Mouse (Mus musculus) layer of hippocampus, adult 2 months (tissue): ENCODE measurements around the gene Bach2. TPM values are rescaled to one million over a fixed set of nuclear protein-coding genes. Genes with fewer than 3 reads are reported as not detected.

ENCODE experiments used
- DNase-seq, 2 experiments: peaks; one replicate each; pipeline ENCODE4 v3.0.0; 2022; ENCODE audit warnings: low spot score in 2 of 2
- H3K27ac ChIP-seq: fragments of 200-600 bp; 2 replicates; pipeline ENCODE4 v1.8.1; 2022
- H3K4me3 ChIP-seq: fragments of 200-600 bp; 2 replicates; pipeline ENCODE4 v1.8.1; 2022; ENCODE audit warnings: mild to moderate bottlenecking
- CTCF ChIP-seq: fragments of 200-600 bp; conservative IDR thresholded peaks from 2 replicates; pipeline ENCODE4 v1.8.1; 2022; ENCODE audit warnings: antibody characterized with exemption, mild to moderate bottlenecking, moderate library complexity
- total RNA-seq, 2 experiments: library from RNA; stranded (reverse); gene quantifications; 2 replicates each; pipeline ENCODE4 v1.2.3; 2021

Gene Bach2
- total RNA-seq, 2 experiments from 2014 or later = 11.1 to 15.6 TPM

DNA sequence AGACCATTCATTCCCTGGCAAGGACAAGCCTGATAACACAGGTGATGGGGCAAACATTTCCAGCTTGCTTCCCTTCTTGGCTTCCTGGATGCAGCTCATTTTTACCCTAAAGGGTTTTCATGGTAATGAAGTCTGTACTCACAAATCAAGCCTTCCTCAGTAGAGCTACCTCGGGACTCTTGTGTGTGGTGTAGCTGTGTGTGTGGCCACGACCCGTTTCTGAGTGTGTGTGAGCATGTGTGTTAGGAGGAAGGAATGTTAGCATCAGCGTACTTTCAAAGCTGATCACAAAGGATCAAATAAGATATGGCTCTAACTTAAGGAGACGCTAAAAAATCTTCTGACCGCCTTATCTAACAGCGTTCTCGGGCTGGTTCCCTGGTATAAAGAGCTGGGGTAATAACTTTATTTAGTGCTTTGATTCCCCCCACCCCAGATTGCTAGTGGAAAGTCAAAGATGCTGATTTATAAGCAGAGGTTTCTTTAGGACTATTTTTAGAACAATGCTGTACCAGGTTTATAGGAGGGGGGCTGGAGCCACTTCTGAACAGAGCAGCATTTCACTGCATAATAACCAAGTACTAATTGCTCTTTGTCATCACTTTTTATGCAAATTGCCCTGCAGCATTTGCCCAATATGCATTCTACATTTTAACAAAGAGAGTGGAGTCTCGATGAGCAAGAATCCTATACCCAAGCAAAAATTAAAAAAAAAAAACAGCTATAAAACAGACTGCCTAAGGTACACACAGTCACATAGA is 28.0 kb upstream of the Bach2 start:
- no peak overlapping the region for H3K4me3 ChIP-seq
- H3K27ac ChIP-seq = no peak overlapping the region
- no peak for TF ChIP-seq CTCF
- DNase-seq = no peak

DNA sequence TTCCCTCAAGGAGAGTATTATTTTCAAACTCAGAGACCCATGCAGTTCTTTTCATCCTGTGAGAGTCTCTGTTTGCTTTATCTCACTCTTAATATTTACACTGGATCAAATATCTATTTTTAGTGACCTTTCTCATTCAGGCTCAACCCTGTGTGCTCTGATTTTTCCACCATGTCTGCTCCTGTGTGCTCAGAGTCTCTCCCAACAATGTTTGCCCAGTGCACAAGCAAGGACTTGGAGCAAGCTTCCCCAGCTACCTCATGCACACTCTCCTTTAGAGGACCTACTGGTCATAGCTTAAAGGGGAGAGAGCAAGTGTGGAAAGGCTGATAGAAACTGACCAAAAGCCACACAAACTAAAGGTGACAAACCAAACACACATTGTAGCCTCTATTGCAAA is 26.0 kb upstream of the Bach2 start:
- no peak overlapping the region for H3K27ac ChIP-seq
- no peak overlapping the region for H3K4me3 ChIP-seq
- no peak for TF ChIP-seq CTCF
- DNase-seq = no peak

DNA sequence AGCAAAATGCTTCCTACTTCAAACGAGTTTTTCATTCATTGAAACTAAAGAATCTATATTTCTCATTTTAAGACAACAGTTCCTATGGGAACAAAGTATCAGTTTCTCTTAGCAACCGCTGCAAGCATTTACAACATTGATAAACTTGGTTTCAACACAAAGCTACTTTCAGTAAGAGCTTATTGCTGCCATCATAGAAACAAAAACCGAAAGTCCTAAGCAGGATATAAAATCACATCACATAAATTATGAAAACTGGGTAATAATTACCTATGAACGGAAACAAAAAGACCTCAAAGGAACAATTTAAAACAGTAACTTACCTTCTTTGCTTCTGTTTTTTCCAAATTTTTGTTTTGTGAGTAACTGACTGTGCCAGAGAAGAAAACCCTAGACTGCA is 22.1 kb upstream of the Bach2 start:
- H3K4me3 ChIP-seq = no peak overlapping the region
- H3K27ac ChIP-seq = no peak overlapping the region
- no peak for DNase-seq
- no peak for TF ChIP-seq CTCF

DNA sequence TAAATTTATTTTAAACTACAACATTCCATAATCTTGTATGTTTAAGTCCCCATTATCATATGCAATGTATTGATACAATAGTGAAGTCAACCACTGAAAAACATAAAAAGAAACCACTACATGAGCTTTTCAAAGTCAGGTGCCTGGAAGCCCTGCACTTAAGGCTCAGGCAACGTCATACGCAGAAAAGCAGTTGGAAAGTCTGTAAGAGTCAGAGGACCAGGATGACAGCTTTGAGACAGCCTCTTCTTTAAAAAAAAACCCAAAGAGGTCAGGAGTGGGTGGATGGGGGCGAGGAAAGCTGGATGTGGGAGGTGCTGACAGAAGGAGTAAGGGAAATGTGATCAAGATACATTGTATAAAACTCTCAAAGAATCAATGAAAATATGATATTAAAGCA is 21.6 kb upstream of the Bach2 start:
- Histone ChIP-seq H3K27ac (no peak overlapping the region), H3K4me3 (no peak overlapping the region)
- no peak for DNase-seq
- no peak for TF ChIP-seq CTCF

DNA sequence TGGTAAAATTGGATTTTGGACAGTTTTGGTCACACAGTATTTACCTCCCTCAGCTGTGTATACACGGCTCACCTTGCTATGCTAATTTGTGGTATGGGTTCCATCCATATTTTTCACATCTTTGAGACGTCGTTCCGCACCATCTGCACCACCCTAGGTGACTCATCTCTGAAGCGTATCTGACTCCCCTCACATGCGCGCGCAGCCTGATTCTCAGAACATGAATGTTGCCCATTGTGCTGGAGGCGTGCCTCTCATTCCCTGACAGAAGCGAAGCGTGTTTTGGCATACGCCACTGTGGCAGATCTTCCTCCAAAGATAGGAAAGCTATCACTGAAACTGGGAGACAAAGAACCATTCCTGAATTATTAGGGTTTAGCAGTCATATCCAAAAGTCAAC is 21.0 kb upstream of the Bach2 start:
- H3K27ac ChIP-seq = no peak overlapping the region
- H3K4me3 ChIP-seq = no peak overlapping the region
- DNase-seq = peak; percentile 73 to 85
- TF ChIP-seq CTCF = no peak

DNA sequence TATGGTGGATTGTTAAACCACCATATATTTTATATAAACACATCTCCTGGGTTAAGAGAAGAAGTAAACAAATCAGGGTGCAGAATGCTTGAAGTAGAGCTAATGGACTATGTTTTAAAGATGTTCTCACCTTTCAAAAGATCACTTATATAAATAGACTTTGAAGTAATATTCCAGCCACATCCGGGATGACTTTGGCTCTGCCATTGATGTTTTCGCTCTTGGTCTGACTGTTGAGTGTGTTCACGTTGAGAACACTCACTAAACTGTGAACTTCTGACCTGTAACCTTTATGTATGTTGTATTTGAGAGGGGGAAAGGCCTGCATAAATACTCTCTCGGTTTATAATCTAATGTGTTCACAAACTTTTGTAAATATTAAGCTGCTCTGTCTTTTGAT is 20.2 kb upstream of the Bach2 start:
- DNase-seq = no peak
- TF ChIP-seq CTCF = no peak
- H3K4me3 ChIP-seq = no peak overlapping the region
- no peak overlapping the region for H3K27ac ChIP-seq

DNA sequence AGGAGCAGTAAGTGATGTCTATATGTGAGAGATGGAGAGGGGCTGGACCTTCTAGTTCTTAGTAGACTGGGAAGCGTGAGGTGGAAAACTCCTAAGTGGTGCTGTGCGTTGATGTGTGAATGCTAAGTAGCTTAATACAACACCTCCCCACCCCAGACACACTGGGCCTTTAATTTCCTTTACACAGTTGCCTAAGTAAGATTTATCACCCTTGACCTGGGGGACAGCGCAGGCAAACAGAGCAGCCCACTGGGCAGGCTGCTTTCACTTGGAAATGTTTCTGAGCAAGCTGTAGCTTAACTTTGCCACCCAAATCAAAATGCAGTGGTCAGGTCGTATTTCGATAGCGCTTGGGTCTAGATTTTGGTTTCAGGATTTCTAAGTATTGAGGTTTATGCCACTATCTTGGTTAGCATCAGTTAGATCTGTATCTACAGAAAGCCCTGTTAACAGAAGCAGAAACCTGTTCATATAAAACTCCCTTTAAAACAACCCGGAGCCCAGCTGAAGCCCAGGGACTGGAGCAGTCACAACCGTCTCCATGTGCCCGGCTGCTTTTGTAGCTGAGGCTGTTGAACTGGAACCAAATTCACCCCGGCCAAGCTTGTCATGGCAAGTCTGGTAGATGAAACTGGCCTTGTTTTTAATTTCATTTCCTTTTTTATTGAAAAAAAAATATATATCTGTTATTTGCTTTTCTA is 19.0 kb upstream of the Bach2 start:
- H3K27ac ChIP-seq = no peak overlapping the region
- H3K4me3 ChIP-seq = no peak overlapping the region
- no peak for TF ChIP-seq CTCF
- no peak for DNase-seq

DNA sequence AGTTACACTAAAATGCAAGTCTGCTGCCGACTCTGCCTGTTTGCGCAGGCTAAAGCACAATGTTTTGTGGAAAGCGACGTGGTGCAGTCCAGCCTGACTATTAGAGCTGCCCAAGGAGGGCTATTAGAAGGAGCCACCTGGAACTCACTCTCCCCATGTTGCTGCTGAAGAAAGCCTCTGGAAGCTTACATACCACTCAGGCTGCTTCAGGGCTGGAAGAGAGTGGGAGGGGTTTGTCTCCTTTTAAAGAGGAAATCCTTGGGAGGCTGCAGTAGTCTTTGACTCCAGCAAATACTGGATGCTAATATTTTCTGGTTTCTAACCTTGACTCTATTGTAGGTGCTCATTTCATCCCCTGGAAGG is 18.5 kb upstream of the Bach2 start:
- H3K27ac ChIP-seq = no peak overlapping the region
- no peak for DNase-seq
- TF ChIP-seq CTCF = no peak

DNA sequence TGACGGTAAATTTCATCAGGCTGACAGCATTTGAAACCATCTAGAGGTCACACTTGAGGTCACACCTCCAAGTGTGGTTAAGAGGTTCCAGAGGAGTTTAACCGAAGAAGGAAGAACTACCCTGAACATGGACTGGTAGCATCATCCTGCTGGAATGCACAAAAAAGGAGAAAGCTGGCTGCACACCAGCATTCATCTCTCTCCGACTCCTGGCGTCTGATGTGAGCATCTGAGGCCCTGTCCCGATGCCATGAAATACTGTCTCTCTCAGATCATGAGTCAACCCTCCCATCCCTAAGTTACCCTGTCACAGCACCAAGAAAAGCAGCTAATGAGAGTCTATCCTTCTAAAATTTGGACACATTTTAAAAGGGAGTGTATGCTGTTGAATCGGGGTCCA is 17.6 kb upstream of the Bach2 start:
- DNase-seq = no peak
- peak; percentile 20 for TF ChIP-seq CTCF
- Histone ChIP-seq H3K27ac (no peak overlapping the region), H3K4me3 (no peak overlapping the region)

More for the DNA sequence above, 18.5 kb upstream of the Bach2 start:
- H3K4me3 ChIP-seq = no peak overlapping the region

DNA sequence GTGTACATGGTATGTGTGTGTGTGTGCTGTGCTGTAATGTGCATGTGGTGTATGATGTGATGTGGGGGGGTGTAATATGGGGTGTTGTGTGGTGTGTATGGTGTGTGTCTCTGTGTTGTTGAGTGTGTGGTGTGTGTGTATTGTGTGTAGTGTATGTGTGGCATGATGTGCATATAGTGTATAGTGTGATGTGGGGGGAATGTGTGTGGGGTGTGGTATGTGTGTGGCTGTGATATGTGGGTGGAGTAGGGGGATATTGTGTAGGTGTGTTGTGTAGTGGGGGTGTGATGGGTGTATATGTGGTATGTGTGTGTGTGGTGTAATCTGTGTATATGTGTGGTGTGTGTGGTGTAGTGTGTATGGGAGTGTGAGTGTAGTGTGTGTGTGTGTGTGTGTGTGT is 15.0 kb upstream of the Bach2 start:
- no peak for TF ChIP-seq CTCF
- no peak overlapping the region for H3K4me3 ChIP-seq
- DNase-seq = no peak
- H3K27ac ChIP-seq = no peak overlapping the region

DNA sequence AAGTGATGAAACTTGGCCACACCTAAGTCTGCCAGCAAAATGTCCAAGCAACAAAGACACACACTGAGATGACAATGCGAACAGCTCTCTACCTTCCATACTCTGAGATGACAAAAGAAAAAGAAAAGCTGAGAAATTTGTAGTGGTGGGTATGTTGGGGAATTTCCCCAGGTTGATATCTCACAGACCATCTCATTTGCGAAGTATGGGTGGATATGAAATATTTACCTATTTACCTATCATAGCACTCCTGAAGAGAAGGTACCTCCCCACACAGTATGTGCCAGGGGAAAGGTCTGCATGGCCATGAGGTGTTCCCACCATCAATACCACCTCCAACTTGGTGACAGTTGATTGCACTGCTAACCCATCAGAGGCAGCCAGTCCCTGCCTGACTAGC is 13.4 kb upstream of the Bach2 start:
- no peak overlapping the region for H3K27ac ChIP-seq
- no peak for DNase-seq
- no peak for TF ChIP-seq CTCF
- no peak overlapping the region for H3K4me3 ChIP-seq

DNA sequence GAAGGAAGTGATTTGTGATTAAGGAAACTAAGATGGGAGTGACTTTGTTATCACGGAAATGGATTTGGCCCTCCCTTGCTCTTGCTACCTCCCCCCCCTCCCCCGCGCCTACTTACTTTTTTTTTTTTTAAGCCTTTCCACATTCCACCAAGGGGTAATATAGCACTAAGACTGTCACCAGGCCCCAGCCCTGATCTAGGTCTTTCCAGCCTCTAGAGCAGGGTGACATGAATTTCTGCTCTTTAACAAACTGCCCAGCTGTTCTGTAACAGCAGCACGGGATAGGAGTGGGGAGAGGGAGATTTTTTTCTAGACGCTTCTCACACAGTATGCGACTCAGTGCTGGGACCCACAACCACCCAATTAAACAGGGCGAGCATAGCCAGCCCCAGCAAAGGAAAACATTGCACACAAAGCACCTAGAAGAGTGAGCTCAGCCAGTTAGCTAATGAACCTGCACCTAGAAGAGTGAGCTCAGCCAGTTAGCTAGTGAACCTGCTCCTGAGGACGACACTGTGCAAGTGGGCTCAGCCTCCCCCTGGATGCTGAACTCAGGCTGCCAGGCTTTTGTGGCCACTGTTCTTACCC is 10.5 kb upstream of the Bach2 start:
- H3K4me3 ChIP-seq = no peak overlapping the region
- no peak for TF ChIP-seq CTCF
- H3K27ac ChIP-seq = no peak overlapping the region
- no peak for DNase-seq

DNA sequence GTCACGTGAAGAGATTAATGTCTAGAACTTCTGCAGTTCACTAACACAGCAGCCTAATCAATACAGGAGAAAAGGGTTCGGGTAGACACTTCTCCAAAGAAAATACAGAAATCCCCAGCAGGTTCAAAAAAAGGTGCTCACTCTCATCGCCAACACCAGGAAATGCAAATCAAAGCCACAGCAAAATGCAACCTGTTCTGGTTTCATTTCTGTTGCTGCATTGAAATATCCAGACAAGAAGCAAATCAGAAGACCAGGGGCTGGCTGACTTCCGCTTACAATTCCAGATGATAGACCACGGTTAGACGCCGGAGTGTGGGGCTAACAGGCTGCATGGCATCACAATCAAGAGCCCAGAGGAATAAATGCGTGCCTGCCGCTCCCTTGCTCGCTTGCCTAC is 9.3 kb upstream of the Bach2 start:
- no peak overlapping the region for H3K4me3 ChIP-seq
- DNase-seq = no peak
- TF ChIP-seq CTCF = no peak
- H3K27ac ChIP-seq = no peak overlapping the region

DNA sequence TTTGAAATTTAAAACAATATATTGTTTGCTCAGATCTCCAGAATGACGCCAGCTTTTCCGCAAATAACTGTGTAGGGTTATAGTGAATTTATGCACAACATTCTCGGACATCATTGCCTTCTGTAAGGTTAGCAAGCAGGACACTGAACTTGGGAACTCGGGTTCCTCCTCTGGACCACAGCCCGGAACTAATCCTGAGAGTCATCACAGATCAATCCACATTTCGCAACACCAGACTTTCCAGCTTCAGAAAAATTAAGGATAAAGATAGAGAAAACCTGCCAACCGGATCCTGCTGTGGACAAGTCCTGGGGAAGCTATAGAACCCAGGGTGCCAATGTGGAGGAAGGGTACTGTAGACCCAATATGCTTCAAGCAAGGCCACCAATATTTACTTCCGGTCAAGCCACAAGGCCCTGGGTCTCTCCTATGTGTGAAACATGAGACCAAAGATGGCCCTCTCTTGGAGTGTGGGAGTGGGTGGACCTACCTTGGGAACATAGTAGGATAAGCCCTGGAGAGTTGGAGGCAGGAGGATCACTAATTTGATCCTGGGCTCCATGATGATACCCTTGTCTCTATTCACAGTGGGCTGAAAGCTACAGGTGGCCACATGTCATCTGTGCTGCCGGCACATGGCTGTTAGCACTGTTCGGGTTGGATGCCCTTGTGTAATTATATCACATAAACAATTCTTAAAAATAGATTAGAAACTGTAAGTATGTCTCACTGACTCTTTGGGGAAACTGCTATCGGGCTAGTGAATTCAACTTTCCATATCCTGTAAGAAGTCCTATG is 7.1 kb upstream of the Bach2 start:
- DNase-seq = no peak
- TF ChIP-seq CTCF = no peak
- Histone ChIP-seq H3K4me3 (no peak overlapping the region), H3K27ac (no peak overlapping the region)
